Mouse (Mus musculus) midbrain, embryonic 13.5 days (tissue): ENCODE data around the gene Ttc7. TPM values are rescaled to one million over a fixed set of nuclear protein-coding genes. Genes with fewer than 3 reads are reported as not detected.
A peak's percentile ranks its signal among the peaks of the same experiment; 100 is the strongest.

ENCODE experiments used
- ATAC-seq: fragments of 200-750 bp; cut with Nextera tagmentation; 2 replicates; pipeline ENCODE4 v1.8.0; 2017; ENCODE audit warnings: mild to moderate bottlenecking, moderate TSS enrichment, moderate library complexity
- H3K27ac ChIP-seq: fragments of 300-500 bp; sonication (generic); 2 replicates; pipeline ENCODE4 v1.5.1; 2015; ENCODE audit warnings: inconsistent platforms, mild to moderate bottlenecking, moderate library complexity
- H3K27me3 ChIP-seq: fragments of 300-500 bp; sonication (generic); 2 replicates; pipeline ENCODE4 v1.6.1; 2015; ENCODE audit warnings: mild to moderate bottlenecking, inconsistent platforms
- H3K36me3 ChIP-seq: fragments of 300-500 bp; sonication (generic); 2 replicates; pipeline ENCODE4 v1.6.1; 2015; ENCODE audit warnings: mild to moderate bottlenecking, inconsistent platforms
- H3K4me1 ChIP-seq: fragments of 300-500 bp; sonication (generic); replicated peaks from 2 replicates; pipeline ENCODE4 v1.6.1; 2015; ENCODE audit warnings: inconsistent platforms
- H3K4me2 ChIP-seq: fragments of 300-500 bp; sonication (generic); replicated peaks from 2 replicates; pipeline ENCODE4 v1.6.1; 2015; ENCODE audit warnings: moderate library complexity, mild to moderate bottlenecking, inconsistent platforms
- H3K4me3 ChIP-seq: fragments of 300-500 bp; sonication (generic); replicated peaks from 2 replicates; pipeline ENCODE4 v1.5.1; 2015; ENCODE audit warnings: mild to moderate bottlenecking, inconsistent platforms
- H3K9ac ChIP-seq: fragments of 300-500 bp; sonication (generic); replicated peaks from 2 replicates; pipeline ENCODE4 v1.6.1; 2015; ENCODE audit warnings: mild to moderate bottlenecking, inconsistent platforms
- H3K9me3 ChIP-seq: fragments of 300-500 bp; sonication (generic); 2 replicates; pipeline ENCODE4 v1.6.1; 2016; ENCODE audit warnings: mild to moderate bottlenecking, inconsistent platforms
- WGBS: fragments of 180-500 bp; shearing (Covaris S2); methylation state at CpG from one replicate; pipeline ENCODE4 v1.1.7; 2015; 5-methylcytosine and 5-hydroxymethylcytosine counted together
- polyA plus RNA-seq: library from polyadenylated mRNA; unstranded; fragments of >200 nt; fragmentation: Nextera tagmentation; extraction: Ambion mirVana; gene quantifications from 2 replicates; pipeline ENCODE4 v1.2.1, GENCODE M21; 2015

The Ttc7 gene
- polyA plus RNA-seq, 1 experiment from 2014 or later = 4.3 TPM

DNA sequence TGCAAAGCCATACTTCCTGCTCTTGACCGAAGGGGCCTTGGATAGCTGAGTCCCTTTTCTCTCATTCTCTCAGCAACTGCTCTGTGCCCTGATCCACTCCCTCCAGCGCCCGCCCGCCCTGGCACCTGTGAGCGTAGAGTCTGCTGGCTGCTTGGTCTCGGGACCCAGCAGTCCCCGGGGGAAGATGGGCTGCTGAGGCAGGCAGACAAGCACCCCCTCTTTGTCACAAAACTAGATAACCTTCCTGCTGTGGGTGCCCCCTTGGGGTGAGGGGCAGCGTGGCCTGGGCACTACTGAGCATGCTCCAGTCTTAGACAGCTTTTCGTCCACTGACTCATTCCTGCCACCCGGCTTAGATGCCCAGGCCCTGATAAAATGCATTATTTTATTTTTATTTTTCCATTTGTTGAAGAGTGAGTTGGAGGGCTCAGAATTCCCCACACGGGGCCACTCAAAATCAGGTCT, 96.5 kb downstream of the Ttc7 start:
- peak overlapping the region; percentile 65 for H3K27ac ChIP-seq
- H3K36me3 ChIP-seq = no peaks in the 10 kb centered on the region
- H3K4me2 ChIP-seq = peak overlapping the region; percentile 15; the same call in 1 of the 2 replicates
- 75% methylated on average over 11 of the region's 11 CpGs for WGBS
- H3K9ac ChIP-seq = peak overlapping the region; percentile 32; the same call in 1 of the 2 replicates
- no peaks in the 10 kb centered on the region for H3K9me3 ChIP-seq
- peaks cover 42% of the 10 kb centered on the region for H3K4me1 ChIP-seq
- no peaks in the 10 kb centered on the region for H3K27me3 ChIP-seq
- no peak overlapping the region for H3K4me3 ChIP-seq
- ATAC-seq = no peak

DNA sequence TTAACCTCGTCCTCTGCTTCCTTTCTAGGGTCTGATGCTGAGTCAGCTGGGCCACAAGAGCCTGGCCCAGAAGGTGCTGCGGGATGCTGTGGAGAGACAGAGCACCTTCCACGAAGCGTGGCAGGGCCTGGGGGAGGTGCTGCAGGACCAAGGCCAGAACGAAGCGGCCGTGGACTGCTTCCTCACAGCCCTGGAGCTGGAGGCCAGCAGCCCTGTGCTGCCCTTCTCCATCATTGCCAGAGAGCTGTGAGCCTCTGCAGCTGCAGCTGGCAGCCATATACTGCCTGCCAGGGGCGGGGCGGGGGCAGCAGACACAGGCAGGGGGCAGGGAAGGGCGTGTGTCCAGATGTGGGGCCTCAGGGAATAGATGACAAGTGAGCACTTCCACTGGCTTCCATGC, 97.1 kb downstream of the Ttc7 start:
- Histone ChIP-seq H3K4me1 (peaks cover 42% of the 10 kb centered on the region), H3K9ac (peak overlapping the region; percentile 28), H3K4me2 (no peak overlapping the region), H3K27ac (peak overlapping the region; percentile 65), H3K9me3 (no peaks in the 10 kb centered on the region), H3K27me3 (no peaks in the 10 kb centered on the region), H3K36me3 (no peaks in the 10 kb centered on the region), H3K4me3 (no peak overlapping the region)
- 55% methylated on average over 10 of the region's 10 CpGs for WGBS
- ATAC-seq = peak; percentile 5; the same call in 1 of the 2 replicates

DNA sequence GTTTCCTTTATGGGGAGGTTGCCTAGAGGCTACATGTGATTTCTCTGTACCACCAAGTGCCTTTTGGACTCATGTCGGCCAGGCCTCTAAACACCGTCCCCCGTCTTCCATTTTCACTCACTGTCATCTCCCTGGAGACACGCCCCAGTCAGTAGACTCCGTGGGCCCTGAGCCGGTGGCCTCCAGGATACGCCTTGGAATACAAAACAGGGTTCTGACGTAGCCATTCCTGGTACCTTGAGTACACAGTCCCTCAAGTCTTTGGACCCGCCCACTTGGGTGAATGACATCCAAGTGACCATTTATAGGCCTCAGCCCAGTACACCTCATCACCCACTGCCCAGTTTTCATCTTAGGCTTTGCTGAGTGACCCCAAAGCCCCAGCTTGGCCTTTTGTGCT, 98.0 kb downstream of the Ttc7 start:
- H3K9ac ChIP-seq = no peak overlapping the region
- no peaks in the 10 kb centered on the region for H3K9me3 ChIP-seq
- H3K4me3 ChIP-seq = no peak overlapping the region
- H3K27ac ChIP-seq = 0 out of 2 replicates have a peak overlapping the region, but pooled peaks have one; percentile 65
- H3K4me2 ChIP-seq = no peak overlapping the region
- peaks cover 42% of the 10 kb centered on the region for H3K4me1 ChIP-seq
- no peak for ATAC-seq
- 78% methylated on average over 9 of the region's 9 CpGs for WGBS
- no peaks in the 10 kb centered on the region for H3K27me3 ChIP-seq
- no peaks in the 10 kb centered on the region for H3K36me3 ChIP-seq

- no peak for ATAC-seq
- no peak overlapping the region for H3K4me2 ChIP-seq
- H3K27me3 ChIP-seq = no peaks in the 10 kb centered on the region
- no peaks in the 10 kb centered on the region for H3K36me3 ChIP-seq
- no peak overlapping the region for H3K27ac ChIP-seq
- no peak overlapping the region for H3K4me3 ChIP-seq
- no peak overlapping the region for H3K9ac ChIP-seq
- H3K4me1 ChIP-seq = peaks cover 7% of the 10 kb centered on the region
- 75% methylated on average over 3 of the region's 3 CpGs for WGBS
- H3K9me3 ChIP-seq = no peaks in the 10 kb centered on the region
Observed at GRCm38 (mm10) chr17:87385835-87386234, 103.1 kb downstream of the Ttc7 start.

DNA sequence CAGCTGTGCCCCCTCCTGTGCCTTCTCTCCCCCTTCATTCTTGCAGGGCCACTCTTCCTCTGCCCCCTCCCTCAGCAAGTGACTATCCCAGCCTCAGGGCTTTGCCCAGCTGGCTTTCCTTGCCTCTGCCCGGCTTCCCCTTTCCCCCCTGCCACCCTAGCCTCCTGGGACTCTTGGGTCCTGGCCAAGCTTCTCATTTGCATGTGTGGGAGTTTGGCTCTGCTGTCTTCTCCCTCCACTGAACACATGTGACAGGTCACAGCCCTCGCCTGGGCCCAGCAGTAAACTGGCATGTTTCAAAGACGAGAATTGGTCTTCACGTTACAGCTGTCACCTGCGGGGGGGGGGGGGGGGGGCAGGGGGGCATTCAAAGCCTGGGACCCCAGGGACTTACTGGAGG, 104.4 kb downstream of the Ttc7 start:
- no peaks in the 10 kb centered on the region for H3K9me3 ChIP-seq
- H3K9ac ChIP-seq = no peak overlapping the region
- ATAC-seq = no peak
- H3K27me3 ChIP-seq = no peaks in the 10 kb centered on the region
- H3K36me3 ChIP-seq = no peaks in the 10 kb centered on the region
- no peak overlapping the region for H3K4me2 ChIP-seq
- H3K27ac ChIP-seq = no peak overlapping the region
- H3K4me1 ChIP-seq = peaks cover 7% of the 10 kb centered on the region
- H3K4me3 ChIP-seq = no peak overlapping the region
- WGBS = 12% methylated on average over 3 of the region's 5 CpGs

GRCm38 (mm10) chr17:87391242-87391641, 108.6 kb downstream of the Ttc7 start:
- no peak overlapping the region for H3K27ac ChIP-seq
- no peaks in the 10 kb centered on the region for H3K36me3 ChIP-seq
- WGBS = 74% methylated on average over 7 of the region's 7 CpGs
- no peaks in the 10 kb centered on the region for H3K9me3 ChIP-seq
- no peak overlapping the region for H3K4me2 ChIP-seq
- no peak for ATAC-seq
- no peak overlapping the region for H3K4me3 ChIP-seq
- peaks cover 7% of the 10 kb centered on the region for H3K4me1 ChIP-seq
- H3K27me3 ChIP-seq = no peaks in the 10 kb centered on the region
- no peak overlapping the region for H3K9ac ChIP-seq

DNA sequence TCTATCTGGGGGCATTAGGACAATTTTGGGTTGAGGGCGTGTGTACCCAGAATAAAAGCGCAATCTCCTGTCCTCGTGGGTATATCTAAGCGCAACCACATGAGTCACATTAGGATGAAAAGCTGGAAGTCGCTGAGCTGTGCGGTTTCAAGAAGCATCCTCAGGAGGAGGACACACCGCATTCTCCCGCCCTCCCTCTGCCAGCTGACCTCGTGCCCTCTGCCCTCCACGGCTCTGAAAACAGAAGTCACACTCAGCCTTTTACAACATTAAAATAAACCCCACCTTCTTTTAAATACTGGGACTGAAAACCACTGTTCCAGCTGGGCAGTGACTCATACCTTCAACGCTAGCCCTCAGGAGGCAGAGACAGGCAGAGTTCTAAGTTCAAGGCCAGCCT, 114.4 kb downstream of the Ttc7 start:
- no peak for ATAC-seq
- H3K4me1 ChIP-seq = no peaks in the 10 kb centered on the region
- no peaks in the 10 kb centered on the region for H3K9me3 ChIP-seq
- H3K27me3 ChIP-seq = no peaks in the 10 kb centered on the region
- no peak overlapping the region for H3K27ac ChIP-seq
- no peak overlapping the region for H3K4me2 ChIP-seq
- 79% methylated on average over 11 of the region's 11 CpGs for WGBS
- H3K9ac ChIP-seq = no peak overlapping the region
- no peak overlapping the region for H3K4me3 ChIP-seq
- no peaks in the 10 kb centered on the region for H3K36me3 ChIP-seq

DNA sequence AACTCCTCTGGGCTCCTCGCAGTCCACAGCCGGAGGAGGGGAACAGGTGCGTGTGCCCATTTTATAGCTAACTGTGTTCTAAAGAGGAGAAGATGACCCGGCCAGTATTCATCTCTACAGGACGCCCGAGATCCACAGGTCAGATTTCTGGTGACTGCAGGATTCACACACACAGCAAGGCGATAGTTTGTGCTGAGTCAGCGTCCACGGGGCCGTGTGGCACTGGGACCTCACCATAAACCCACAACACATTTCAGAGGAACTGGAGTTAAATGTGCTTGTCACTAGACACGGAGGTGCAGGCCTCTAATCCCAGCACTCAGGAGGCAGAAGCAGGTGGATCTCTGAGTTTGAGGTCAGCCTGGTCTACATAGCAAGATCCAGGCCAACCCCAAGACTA, 119.8 kb downstream of the Ttc7 start:
- WGBS = 92% methylated on average over 11 of the region's 11 CpGs
- no peak overlapping the region for H3K27ac ChIP-seq
- H3K9me3 ChIP-seq = no peaks in the 10 kb centered on the region
- H3K4me2 ChIP-seq = no peak overlapping the region
- H3K4me1 ChIP-seq = no peaks in the 10 kb centered on the region
- H3K4me3 ChIP-seq = no peak overlapping the region
- H3K36me3 ChIP-seq = no peaks in the 10 kb centered on the region
- no peak for ATAC-seq
- H3K27me3 ChIP-seq = no peaks in the 10 kb centered on the region
- no peak overlapping the region for H3K9ac ChIP-seq

DNA sequence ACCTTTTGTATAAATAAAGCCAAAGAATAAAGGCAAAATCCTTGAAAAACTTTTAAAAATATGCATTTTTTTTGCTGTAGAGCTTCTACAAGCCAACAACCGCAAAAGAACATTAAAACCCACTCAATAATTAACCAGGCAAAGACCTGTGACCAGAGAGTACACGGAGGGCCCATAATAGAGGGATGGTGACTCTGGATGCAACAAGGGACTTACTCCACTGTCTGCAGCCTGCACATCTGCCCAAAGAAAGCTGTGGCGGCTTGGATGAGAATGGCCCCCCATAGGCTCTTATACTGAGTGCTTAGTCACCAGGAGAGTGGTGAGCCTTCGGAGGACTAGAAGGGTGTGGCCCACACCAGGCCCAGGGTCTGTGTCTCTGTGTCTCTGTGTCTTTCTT, 120.8 kb downstream of the Ttc7 start:
- H3K9ac ChIP-seq = no peak overlapping the region
- no peak overlapping the region for H3K27ac ChIP-seq
- no peaks in the 10 kb centered on the region for H3K9me3 ChIP-seq
- no peak overlapping the region for H3K4me2 ChIP-seq
- no peak for ATAC-seq
- no peak overlapping the region for H3K4me3 ChIP-seq
- 70% methylated on average over 4 of the region's 4 CpGs for WGBS
- no peaks in the 10 kb centered on the region for H3K4me1 ChIP-seq
- H3K36me3 ChIP-seq = no peaks in the 10 kb centered on the region
- no peaks in the 10 kb centered on the region for H3K27me3 ChIP-seq

DNA sequence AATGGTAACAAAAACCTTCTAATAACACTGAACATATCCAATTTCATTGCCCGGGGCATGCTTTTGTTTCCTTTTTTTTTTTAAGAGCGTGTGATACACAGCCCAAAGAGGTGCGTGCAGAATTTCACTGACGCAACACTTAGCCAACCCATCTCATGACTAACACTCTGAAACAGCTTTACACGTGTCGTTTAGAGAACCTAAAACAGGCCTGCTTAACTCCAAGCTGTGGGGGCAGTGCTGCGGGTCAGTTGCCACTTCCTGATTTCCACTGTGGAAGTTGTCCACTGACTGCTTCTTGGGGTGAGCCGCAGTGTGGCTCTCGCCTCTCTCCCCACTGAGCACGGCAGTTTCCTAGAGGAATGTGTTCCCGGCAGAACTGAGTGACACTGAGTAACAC, 122.9 kb downstream of the Ttc7 start:
- H3K27ac ChIP-seq = no peak overlapping the region
- no peak overlapping the region for H3K9ac ChIP-seq
- no peak overlapping the region for H3K4me2 ChIP-seq
- no peak overlapping the region for H3K4me3 ChIP-seq
- WGBS = 80% methylated on average over 11 of the region's 11 CpGs
- ATAC-seq = no peak
- H3K36me3 ChIP-seq = no peaks in the 10 kb centered on the region
- H3K9me3 ChIP-seq = no peaks in the 10 kb centered on the region
- H3K27me3 ChIP-seq = no peaks in the 10 kb centered on the region
- no peaks in the 10 kb centered on the region for H3K4me1 ChIP-seq

DNA sequence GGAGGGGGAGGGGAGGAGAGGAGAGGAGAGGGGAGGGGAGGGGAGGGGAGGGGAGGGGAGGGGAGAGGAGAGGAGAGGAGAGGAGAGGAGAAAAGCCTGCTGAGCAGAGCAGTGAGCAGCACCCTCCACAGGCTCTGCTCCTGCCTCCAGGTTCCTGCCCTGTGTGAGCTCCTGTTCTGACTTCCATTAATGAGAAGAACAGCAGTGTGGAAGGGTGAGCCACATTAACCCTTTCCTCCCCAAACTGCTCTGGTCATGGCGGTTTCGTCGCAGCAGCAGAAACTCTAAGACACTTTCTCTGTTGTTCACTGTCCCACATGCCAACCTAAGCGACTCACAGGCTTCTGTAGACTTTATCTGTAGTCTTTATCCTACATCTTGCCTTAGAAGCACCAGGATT, 124.0 kb downstream of the Ttc7 start:
- Histone ChIP-seq H3K4me3 (no peak overlapping the region), H3K36me3 (no peaks in the 10 kb centered on the region), H3K27ac (no peak overlapping the region), H3K4me1 (no peaks in the 10 kb centered on the region), H3K9ac (no peak overlapping the region), H3K9me3 (no peaks in the 10 kb centered on the region), H3K27me3 (no peaks in the 10 kb centered on the region), H3K4me2 (no peak overlapping the region)
- no peak for ATAC-seq
- 85% methylated on average over 4 of the region's 4 CpGs for WGBS

GRCm38 (mm10) chr17:87418082-87418481, 135.4 kb downstream of the Ttc7 start:
- ATAC-seq = no peak
- no peak overlapping the region for H3K4me2 ChIP-seq
- H3K27ac ChIP-seq = no peak overlapping the region
- no peaks in the 10 kb centered on the region for H3K4me1 ChIP-seq
- H3K9ac ChIP-seq = no peak overlapping the region
- WGBS = 76% methylated on average over 7 of the region's 7 CpGs
- no peak overlapping the region for H3K4me3 ChIP-seq
- H3K36me3 ChIP-seq = no peaks in the 10 kb centered on the region
- H3K27me3 ChIP-seq = no peaks in the 10 kb centered on the region
- H3K9me3 ChIP-seq = no peaks in the 10 kb centered on the region

DNA sequence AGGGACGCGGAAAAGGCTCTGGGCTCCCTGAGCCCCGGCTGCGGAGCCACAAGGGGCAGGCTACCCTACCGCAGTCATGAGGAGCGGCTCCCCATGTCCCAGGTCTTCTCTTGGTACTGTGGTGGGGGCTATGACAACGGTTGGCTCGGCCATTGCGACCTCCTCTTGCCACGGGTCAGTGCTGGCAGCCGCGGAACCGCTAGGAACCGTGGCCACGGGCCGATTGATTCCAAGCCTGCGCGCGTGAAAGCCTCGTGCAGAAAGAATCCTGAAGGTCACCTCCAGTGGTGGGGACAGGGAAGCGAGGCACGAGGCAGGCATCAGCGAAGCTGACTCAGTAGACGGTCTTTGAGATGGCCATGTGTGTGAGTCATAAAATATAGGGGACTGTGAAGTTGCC, 144.8 kb downstream of the Ttc7 start, which contains the start of gene Stpg4:
Gene Stpg4, minus strand, starts transcription at position 231 of the 400 bp plus-strand sequence.
- Histone ChIP-seq H3K4me2 (peak within 1 kb of the TSS; percentile 5; the same call in 1 of the 2 replicates), H3K27ac (no peak within 1 kb of the TSS), H3K9me3 (no peaks in the 10 kb centered on the region), H3K4me3 (no peak within 1 kb of the TSS), H3K27me3 (no peaks in the 10 kb centered on the region), H3K9ac (0 out of 2 replicates have a peak within 1 kb of the TSS, but pooled peaks have one; percentile 46), H3K4me1 (peaks cover 9% of the 10 kb centered on the region; the same call in 1 of the 2 replicates), H3K36me3 (peaks cover 37% of the 10 kb centered on the region)
- 46% methylated on average over 24 of the region's 24 CpGs for WGBS
- ATAC-seq = 0 out of 2 replicates have a peak, but pooled peaks have one; percentile 43
